Mouse (Mus musculus): ENCODE measurements around the gene Snrnp25. TPM values are rescaled to one million over a fixed set of nuclear protein-coding genes. Genes with fewer than 3 reads are reported as not detected.
"Not testable (repeated sequence)": the region's sequence is repeated elsewhere in the genome, so short reads cannot be mapped to it uniquely, and the experiment has no call there.

Snrnp25 gene
- polyA plus RNA-seq, 1 experiment from 2014 or later = 34.5 TPM

- H3K9me3 ChIP-seq (replicated peaks) = no peaks in the 10 kb centered on the region
- peaks cover 9% of the 10 kb centered on the region; the same call in 1 of the 2 replicates for H3K4me1 ChIP-seq (replicated peaks)
- no peak overlapping the region for H3K27ac ChIP-seq
- H3K9ac ChIP-seq = no peak overlapping the region
- 21% methylated on average over 11 of the region's 11 CpGs for WGBS
- H3K4me3 ChIP-seq = no peak overlapping the region
- ATAC-seq (replicated peaks; ENCODE audit: insufficient number of reproducible peaks, insufficient read depth, low FRiP score, low read depth) = no peak
- H3K27me3 ChIP-seq = peaks cover 9% of the 10 kb centered on the region; the same call in 1 of the 2 replicates
- H3K36me3 ChIP-seq = no peaks in the 10 kb centered on the region
- no peak overlapping the region for H3K4me2 ChIP-seq
These were observed 9.2 kb upstream of the Snrnp25 start for GRCm38 (mm10) chr11:32195867-32196540.

DNA sequence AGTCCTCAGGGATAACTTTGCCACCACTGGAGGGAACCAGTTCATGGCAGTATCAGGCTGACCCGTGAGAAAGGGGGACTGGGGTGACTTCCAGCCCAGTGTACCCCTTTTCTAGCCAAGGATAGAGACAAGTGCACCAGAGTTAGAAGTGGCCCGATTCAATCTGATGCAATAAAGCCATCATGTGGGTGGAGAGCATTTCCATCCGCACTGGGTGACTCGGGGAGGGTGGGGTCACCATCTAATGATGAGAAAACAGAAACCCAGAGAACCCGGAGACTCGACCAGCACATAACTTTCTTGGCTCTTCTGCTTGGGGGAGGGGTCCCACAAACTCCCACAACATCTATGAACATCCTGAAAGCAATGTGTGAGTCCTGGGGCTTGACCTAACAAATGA lies 8.5 kb upstream of the Snrnp25 start:
- no peak overlapping the region for H3K4me2 ChIP-seq
- no peak overlapping the region for H3K27ac ChIP-seq
- no peak overlapping the region for H3K9ac ChIP-seq
- no peak for ATAC-seq (replicated peaks; ENCODE audit: insufficient number of reproducible peaks, insufficient read depth, low FRiP score, low read depth)
- WGBS = 63% methylated on average over 6 of the region's 6 CpGs
- H3K36me3 ChIP-seq = no peaks in the 10 kb centered on the region
- H3K4me1 ChIP-seq (replicated peaks) = peaks cover 2% of the 10 kb centered on the region; the same call in 1 of the 2 replicates
- H3K9me3 ChIP-seq (replicated peaks) = no peaks in the 10 kb centered on the region
- peaks cover 9% of the 10 kb centered on the region; the same call in 1 of the 2 replicates for H3K27me3 ChIP-seq
- H3K4me3 ChIP-seq = no peak overlapping the region

GRCm38 (mm10) chr11:32197766-32198165 lies 7.4 kb upstream of the Snrnp25 start:
- Histone ChIP-seq H3K36me3 (no peaks in the 10 kb centered on the region), H3K9me3 (replicated peaks) (no peaks in the 10 kb centered on the region), H3K4me2 (no peak overlapping the region), H3K4me1 (replicated peaks) (no peaks in the 10 kb centered on the region), H3K9ac (no peak overlapping the region), H3K27ac (no peak overlapping the region), H3K4me3 (no peak overlapping the region), H3K27me3 (peaks cover 12% of the 10 kb centered on the region; the same call in 1 of the 2 replicates)
- ATAC-seq (replicated peaks; ENCODE audit: insufficient number of reproducible peaks, insufficient read depth, low FRiP score, low read depth) = no peak
- 65% methylated on average over 3 of the region's 3 CpGs for WGBS

- ATAC-seq (replicated peaks; ENCODE audit: insufficient number of reproducible peaks, insufficient read depth, low FRiP score, low read depth) = no peak
- no peaks in the 10 kb centered on the region for H3K4me1 ChIP-seq (replicated peaks)
- 62% methylated on average over 14 of the region's 14 CpGs for WGBS
- no peak overlapping the region for H3K9ac ChIP-seq
- H3K27me3 ChIP-seq = peaks cover 12% of the 10 kb centered on the region; the same call in 1 of the 2 replicates
- H3K27ac ChIP-seq = no peak overlapping the region
- H3K4me2 ChIP-seq = no peak overlapping the region
- no peaks in the 10 kb centered on the region for H3K9me3 ChIP-seq (replicated peaks)
- H3K36me3 ChIP-seq = no peaks in the 10 kb centered on the region
- no peak overlapping the region for H3K4me3 ChIP-seq
These were observed 6.8 kb upstream of the Snrnp25 start for GRCm38 (mm10) chr11:32198256-32198955.

- WGBS = 43% methylated on average over 6 of the region's 6 CpGs
- Histone ChIP-seq H3K9me3 (replicated peaks) (no peaks in the 10 kb centered on the region), H3K36me3 (no peaks in the 10 kb centered on the region), H3K27me3 (peaks cover 12% of the 10 kb centered on the region; the same call in 1 of the 2 replicates), H3K4me3 (no peak overlapping the region), H3K4me1 (replicated peaks) (no peaks in the 10 kb centered on the region), H3K27ac (no peak overlapping the region), H3K4me2 (no peak overlapping the region), H3K9ac (no peak overlapping the region)
- no peak for ATAC-seq (replicated peaks; ENCODE audit: insufficient number of reproducible peaks, insufficient read depth, low FRiP score, low read depth)
These were observed 6.0 kb upstream of the Snrnp25 start for GRCm38 (mm10) chr11:32199230-32199629.

DNA sequence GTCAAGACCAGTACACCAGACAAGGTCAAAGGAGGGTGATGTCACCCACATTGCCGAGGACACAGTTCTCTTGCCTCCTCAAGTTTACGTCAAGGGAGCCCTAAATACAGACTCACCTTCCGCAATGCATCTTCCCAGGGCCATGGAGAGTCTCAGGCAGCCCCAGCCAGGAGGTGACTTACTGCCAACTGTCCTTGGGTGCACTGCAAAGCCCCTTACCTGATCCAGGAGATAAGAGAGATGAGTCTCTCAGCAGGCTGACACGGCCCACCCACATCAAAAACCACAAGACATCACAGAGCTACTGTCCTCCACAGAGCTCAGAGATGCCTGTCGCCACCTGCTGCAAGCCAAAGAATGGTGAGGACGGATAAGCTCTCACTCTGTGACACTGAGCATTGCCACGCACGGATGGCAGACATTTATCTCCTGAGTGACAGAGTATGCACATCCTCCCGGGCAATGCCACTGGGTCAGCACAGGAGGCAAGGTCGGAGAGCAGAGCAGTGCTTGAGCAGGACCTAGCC lies 5.1 kb upstream of the Snrnp25 start, which contains the start of gene Il9r:
TSS of gene Il9r (minus strand) at position 205 of the 527 bp plus-strand sequence.
- no peak within 1 kb of the TSS for H3K4me2 ChIP-seq
- no peaks in the 10 kb centered on the region for H3K9me3 ChIP-seq (replicated peaks)
- H3K27me3 ChIP-seq = peaks cover 9% of the 10 kb centered on the region; the same call in 1 of the 2 replicates
- H3K9ac ChIP-seq = no peak within 1 kb of the TSS
- no peak within 1 kb of the TSS for H3K4me3 ChIP-seq
- no peak within 1 kb of the TSS for H3K27ac ChIP-seq
- WGBS = 35% methylated on average over 10 of the region's 10 CpGs
- peaks cover 4% of the 10 kb centered on the region for H3K4me1 ChIP-seq (replicated peaks)
- ATAC-seq (replicated peaks; ENCODE audit: insufficient number of reproducible peaks, insufficient read depth, low FRiP score, low read depth) = no peak
- H3K36me3 ChIP-seq = no peaks in the 10 kb centered on the region

GRCm38 (mm10) chr11:32200992-32201391 lies 4.2 kb upstream of the Snrnp25 start:
- not testable (repeated sequence) for H3K4me1 ChIP-seq (replicated peaks); H3K4me3 ChIP-seq; H3K36me3 ChIP-seq; H3K9ac ChIP-seq; ATAC-seq (replicated peaks; ENCODE audit: insufficient number of reproducible peaks, insufficient read depth, low FRiP score, low read depth); H3K27me3 ChIP-seq; H3K4me2 ChIP-seq; H3K27ac ChIP-seq; H3K9me3 ChIP-seq (replicated peaks)
- 57% methylated on average over 1 of the region's 1 CpGs for WGBS

- peaks cover 11% of the 10 kb centered on the region for H3K4me1 ChIP-seq (replicated peaks)
- H3K4me2 ChIP-seq = no peak overlapping the region
- no peaks in the 10 kb centered on the region for H3K9me3 ChIP-seq (replicated peaks)
- no peak overlapping the region for H3K9ac ChIP-seq
- no peak for ATAC-seq (replicated peaks; ENCODE audit: insufficient number of reproducible peaks, insufficient read depth, low FRiP score, low read depth)
- peaks cover 3% of the 10 kb centered on the region; the same call in 1 of the 2 replicates for H3K27me3 ChIP-seq
- no peaks in the 10 kb centered on the region for H3K36me3 ChIP-seq
- no peak overlapping the region for H3K4me3 ChIP-seq
- no peak overlapping the region for H3K27ac ChIP-seq
- WGBS = 65% methylated on average over 11 of the region's 11 CpGs
These were observed 3.1 kb upstream of the Snrnp25 start for GRCm38 (mm10) chr11:32201922-32202685.

- Histone ChIP-seq H3K9me3 (replicated peaks) (no peaks in the 10 kb centered on the region), H3K27ac (no peak overlapping the region), H3K9ac (no peak overlapping the region), H3K4me2 (no peak overlapping the region), H3K4me1 (replicated peaks) (peaks cover 8% of the 10 kb centered on the region), H3K36me3 (peaks cover 75% of the 10 kb centered on the region), H3K4me3 (no peak overlapping the region), H3K27me3 (no peaks in the 10 kb centered on the region)
- no peak for ATAC-seq (replicated peaks; ENCODE audit: insufficient number of reproducible peaks, insufficient read depth, low FRiP score, low read depth)
- WGBS = 87% methylated on average over 9 of the region's 9 CpGs
These were observed 5.4 kb downstream of the Snrnp25 start for GRCm38 (mm10) chr11:32210623-32211022.

DNA sequence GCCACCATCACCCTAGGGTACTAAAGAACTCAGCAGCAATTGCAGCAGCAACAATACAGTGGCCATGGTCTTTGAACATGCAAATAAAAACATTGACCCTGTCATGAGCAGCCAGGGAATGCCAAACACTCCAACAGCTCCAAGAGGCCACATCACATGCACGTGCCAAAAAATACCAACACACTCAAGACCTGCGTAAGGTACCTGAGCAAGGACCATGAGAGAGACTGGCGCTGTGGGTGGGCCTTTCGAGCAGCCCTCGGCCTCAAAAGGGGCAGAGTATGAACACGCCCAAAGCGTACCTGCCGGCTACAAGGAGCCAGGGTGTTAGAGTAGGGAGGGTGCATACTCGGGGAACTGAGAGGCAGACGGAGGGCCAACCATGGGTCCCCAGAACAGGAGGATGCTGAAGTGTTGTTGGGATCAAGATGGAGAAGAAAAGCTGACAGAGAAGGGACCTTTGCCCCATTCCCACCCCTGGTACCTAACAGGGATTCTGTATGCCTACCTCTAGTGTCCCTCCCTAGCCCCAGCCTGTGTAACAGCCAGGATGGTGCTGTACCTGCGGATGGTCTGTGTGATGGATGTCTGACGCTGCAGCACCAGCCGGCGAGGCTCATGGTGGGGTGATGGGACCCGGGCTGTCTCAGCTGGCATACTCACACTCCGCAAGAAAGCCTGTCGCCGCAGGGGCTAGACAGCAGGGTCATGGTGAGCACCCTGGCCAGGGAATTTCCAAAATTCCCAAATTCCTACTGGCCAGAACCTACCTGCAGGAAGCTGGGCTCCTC lies 10.4 kb downstream of the Snrnp25 start:
- 91% methylated on average over 18 of the region's 18 CpGs for WGBS
- H3K36me3 ChIP-seq = peaks cover 54% of the 10 kb centered on the region
- H3K9ac ChIP-seq = no peak overlapping the region
- no peaks in the 10 kb centered on the region for H3K27me3 ChIP-seq
- peaks cover 21% of the 10 kb centered on the region for H3K4me1 ChIP-seq (replicated peaks)
- no peak for ATAC-seq (replicated peaks; ENCODE audit: insufficient number of reproducible peaks, insufficient read depth, low FRiP score, low read depth)
- H3K9me3 ChIP-seq (replicated peaks) = no peaks in the 10 kb centered on the region
- no peak overlapping the region for H3K4me3 ChIP-seq
- H3K27ac ChIP-seq = no peak overlapping the region
- no peak overlapping the region for H3K4me2 ChIP-seq

All from heart, embryonic 15.5 days (tissue).